Mouse (Mus musculus) kidney, postnatal 36 days (tissue): Measurements from ENCODE around the gene Rab31.

Source experiments
- DNase-seq, 2 experiments: peaks; one replicate each; pipeline ENCODE4 v3.0.0; 2021 to 2022; ENCODE audit warnings: mixed read lengths in 2 of 2

Gene Rab31

GRCm38 (mm10) chr17:65701356-65701755 lies 71.2 kb downstream of the Rab31 start:
- DNase-seq: no peak

- peak in 1 of 2 experiments; percentile 30 for DNase-seq
Observed at GRCm38 (mm10) chr17:65700060-65700459, 72.5 kb downstream of the Rab31 start.

- peak; percentile 72 to 82 for DNase-seq
Observed at GRCm38 (mm10) chr17:65697791-65698463, 74.6 kb downstream of the Rab31 start.

- no peak for DNase-seq
Observed at GRCm38 (mm10) chr17:65696939-65697338, 75.6 kb downstream of the Rab31 start.

- DNase-seq: no peak
Observed at GRCm38 (mm10) chr17:65692276-65692675, 80.3 kb downstream of the Rab31 start.

GRCm38 (mm10) chr17:65683731-65684130 lies 88.8 kb downstream of the Rab31 start:
- no peak for DNase-seq

- no peak for DNase-seq
Observed at GRCm38 (mm10) chr17:65683316-65683715, 89.2 kb downstream of the Rab31 start.

GRCm38 (mm10) chr17:65682071-65682680 lies 90.4 kb downstream of the Rab31 start:
- DNase-seq: no peak

- no peak for DNase-seq
Observed at GRCm38 (mm10) chr17:65681516-65681915, 91.0 kb downstream of the Rab31 start.

GRCm38 (mm10) chr17:65680801-65681412 lies 91.6 kb downstream of the Rab31 start:
- no peak for DNase-seq

- DNase-seq: peak in 1 of 2 experiments; percentile 64
Observed at GRCm38 (mm10) chr17:65679806-65680446, 92.6 kb downstream of the Rab31 start.

GRCm38 (mm10) chr17:65677742-65678141 lies 94.8 kb downstream of the Rab31 start:
- no peak for DNase-seq

- no peak for DNase-seq
Observed at GRCm38 (mm10) chr17:65676536-65676935, 96.0 kb downstream of the Rab31 start.

- no peak for DNase-seq
Observed at GRCm38 (mm10) chr17:65675985-65676384, 96.6 kb downstream of the Rab31 start.

GRCm38 (mm10) chr17:65674710-65675171 lies 97.8 kb downstream of the Rab31 start:
- peak; percentile 15 to 37 for DNase-seq

GRCm38 (mm10) chr17:65672926-65673325 lies 99.6 kb downstream of the Rab31 start:
- no peak for DNase-seq

GRCm38 (mm10) chr17:65669061-65669460 lies 103.5 kb downstream of the Rab31 start:
- no peak for DNase-seq

GRCm38 (mm10) chr17:65667792-65668191 lies 104.8 kb downstream of the Rab31 start:
- DNase-seq: no peak

GRCm38 (mm10) chr17:65666388-65667161 lies 106.0 kb downstream of the Rab31 start:
- peak; percentile 63 to 81 for DNase-seq

GRCm38 (mm10) chr17:65665786-65666387 lies 106.7 kb downstream of the Rab31 start:
- no peak for DNase-seq

- no peak for DNase-seq
Observed at GRCm38 (mm10) chr17:65663329-65664078, 109.0 kb downstream of the Rab31 start.
